Mouse (Mus musculus) brain, adult 10 weeks (tissue): Measurements from ENCODE around the gene Ly6g6d. TPM values are rescaled to one million over a fixed set of nuclear protein-coding genes. Genes with fewer than 3 reads are reported as not detected.

Experiments used
- polyA plus RNA-seq: library from polyadenylated mRNA; stranded (reverse); fragments of 350-450 nt; fragmentation: Illumina TruSeq; extraction: RNeasy Lipid Tissue Mini Kit (QIAGEN cat#74804); gene quantifications from one replicate; pipeline ENCODE4 v1.2.3, GENCODE M21; 2015; ENCODE audit warnings: low read depth, low replicate concordance

Ly6g6d gene
- polyA plus RNA-seq: 1.8 TPM

GRCm38 (mm10) chr17:35077786-35078233, at the start of gene Ly6g6d:
TSS of gene Ly6g6d (minus strand) at chr17:35078065.

GRCm38 (mm10) chr17:35126206-35126611, 48.3 kb upstream of the Ly6g6d start, which contains the start of gene D17H6S53E:
TSS of gene D17H6S53E (plus strand) at chr17:35126373.

GRCm38 (mm10) chr17:35121871-35122303, 44.0 kb upstream of the Ly6g6d start, which contains the start of gene Csnk2b:
TSS of gene Csnk2b (minus strand) at chr17:35122053.

GRCm38 (mm10) chr17:35121143-35121799, 43.4 kb upstream of the Ly6g6d start, which contains the start of gene Gpank1:
TSS of gene Gpank1 (plus strand) at chr17:35121455.

DNA sequence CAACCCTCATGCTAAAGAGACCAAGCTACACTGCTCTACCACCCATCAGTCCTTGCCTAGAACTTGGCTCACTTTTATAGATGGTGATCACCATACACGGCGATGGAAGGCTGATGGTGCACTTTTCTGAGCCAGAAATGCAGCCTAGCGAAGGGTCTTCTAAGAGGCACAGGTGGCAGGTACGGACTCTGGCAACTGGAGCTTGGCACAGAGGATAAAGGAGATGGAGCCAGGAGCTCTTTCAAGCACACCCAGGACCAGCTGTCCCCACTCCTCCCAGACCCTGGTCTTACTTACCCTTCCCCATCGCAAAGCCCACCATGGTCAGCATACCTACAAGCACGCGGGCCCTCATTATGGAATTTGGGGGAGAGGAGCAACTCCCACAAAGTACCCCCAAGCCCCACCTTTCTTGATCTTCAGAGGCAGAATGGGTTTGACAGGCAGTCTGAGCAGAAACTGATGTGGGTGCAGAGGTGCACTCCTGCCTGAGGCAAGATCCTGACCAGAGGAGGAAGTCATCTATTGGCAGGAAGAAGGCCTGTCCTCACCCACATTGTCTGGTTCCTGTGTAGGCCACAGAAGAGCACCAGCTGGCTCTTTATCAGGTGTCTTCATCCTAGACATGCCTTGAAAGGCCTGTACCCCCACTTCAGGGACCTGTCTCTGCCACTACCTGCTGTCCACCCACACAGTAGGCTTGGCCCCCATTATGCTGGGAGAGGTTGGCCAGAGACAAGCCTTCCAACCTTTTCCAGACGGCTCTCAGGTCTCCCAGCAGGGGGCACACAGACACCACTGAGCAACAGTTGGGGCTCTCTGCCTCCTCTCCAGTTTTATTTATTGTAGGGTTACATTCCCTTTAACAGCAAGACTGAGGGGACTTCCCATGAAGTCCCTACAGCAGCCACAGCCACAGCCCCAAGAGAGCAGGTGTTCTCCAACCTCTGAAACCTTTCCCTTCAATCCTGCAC, 37.5 kb upstream of the Ly6g6d start, which contains the start of gene Ly6g5b:
Gene Ly6g5b, minus strand, starts transcription at position 383 of the 974 bp plus-strand sequence.

DNA sequence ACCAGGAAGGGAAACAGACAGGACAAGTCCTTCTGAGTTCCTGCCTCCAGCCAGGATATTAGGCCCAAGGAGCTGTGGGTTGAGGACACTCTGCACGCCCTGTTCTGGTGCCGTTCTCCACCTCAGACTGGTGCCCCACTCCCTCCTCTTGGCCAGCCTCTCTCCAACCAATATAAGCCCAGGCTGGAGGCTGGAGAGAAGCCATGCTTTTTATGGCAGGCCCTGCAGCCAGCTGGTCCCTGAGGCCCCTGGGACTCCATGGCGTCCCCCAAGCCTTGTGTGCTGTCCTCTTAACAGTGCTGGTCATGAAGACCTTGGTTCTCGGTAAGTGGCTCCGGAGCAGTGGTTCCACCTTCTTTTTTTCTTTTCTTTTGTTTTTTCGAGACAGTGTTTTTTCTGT, 30.2 kb upstream of the Ly6g6d start, which contains the start of gene Ly6g5c:
Gene Ly6g5c, plus strand, starts transcription at position 183 of the 400 bp plus-strand sequence.

GRCm38 (mm10) chr17:35088825-35089644, 11.2 kb upstream of the Ly6g6d start, which contains the start of gene Abhd16a:
TSS of gene Abhd16a (plus strand) at chr17:35089263.

GRCm38 (mm10) chr17:35085208-35085865, 7.5 kb upstream of the Ly6g6d start, which contains the start of gene Ly6g6f:
TSS of gene Ly6g6f (minus strand) at chr17:35085610.

DNA sequence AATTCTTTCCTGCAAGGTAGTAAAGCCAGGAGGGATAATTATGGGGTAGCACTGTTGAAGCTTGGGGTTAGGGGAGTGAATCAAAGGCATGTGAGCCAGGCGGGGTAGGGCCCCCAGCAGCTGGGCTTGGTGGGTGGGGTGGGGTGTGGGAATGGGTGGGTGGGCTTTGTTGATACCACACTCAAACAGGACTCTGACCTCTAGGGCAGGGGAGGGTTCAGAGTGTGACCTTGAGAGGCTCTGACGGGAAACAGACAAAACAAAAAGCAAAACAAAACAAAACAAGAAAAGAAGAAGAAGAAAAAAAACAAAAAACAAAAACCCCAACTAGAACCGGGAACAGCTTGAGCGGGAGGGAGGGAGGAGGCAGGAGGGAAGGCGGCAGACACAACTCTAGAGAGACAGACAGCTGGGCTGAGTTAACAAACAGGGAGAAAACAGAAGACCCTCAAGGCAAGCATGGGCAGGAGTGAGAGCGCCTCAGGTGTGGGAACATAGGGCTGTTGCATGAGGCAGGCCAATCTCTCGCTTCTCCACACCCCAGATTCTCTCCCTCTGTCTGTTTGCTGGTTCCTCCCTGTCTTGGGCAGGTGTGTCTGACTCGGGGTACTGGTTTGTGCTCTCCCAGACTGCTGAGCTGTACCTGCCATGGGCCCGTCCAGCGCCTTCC, 1.2 kb downstream of the Ly6g6d start, which contains the start of gene Ly6g6e:
Gene Ly6g6e, plus strand, starts transcription at position 396 of the 670 bp plus-strand sequence.

DNA sequence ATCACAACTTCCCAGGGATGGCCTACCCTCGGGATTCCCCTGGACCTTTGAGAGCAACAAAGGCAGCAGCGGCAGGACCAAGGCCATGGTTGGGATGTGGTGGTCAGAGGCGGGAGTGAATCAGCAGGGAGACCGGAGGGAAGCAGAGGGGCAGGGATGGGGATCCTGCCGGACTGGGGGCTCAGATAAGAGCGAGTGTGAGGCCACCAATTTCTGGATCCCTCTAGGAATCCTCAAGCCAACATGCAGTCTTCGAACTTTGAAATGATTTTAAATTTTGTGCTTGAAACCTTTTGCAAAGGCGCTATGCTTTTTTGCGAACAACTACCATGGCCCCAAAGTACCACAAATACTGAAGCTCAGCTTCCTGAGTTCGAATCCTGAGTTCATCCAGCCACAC, 11.8 kb downstream of the Ly6g6d start, which contains the start of gene Mpig6b:
Gene Mpig6b, minus strand, starts transcription at position 101 of the 400 bp plus-strand sequence.

DNA sequence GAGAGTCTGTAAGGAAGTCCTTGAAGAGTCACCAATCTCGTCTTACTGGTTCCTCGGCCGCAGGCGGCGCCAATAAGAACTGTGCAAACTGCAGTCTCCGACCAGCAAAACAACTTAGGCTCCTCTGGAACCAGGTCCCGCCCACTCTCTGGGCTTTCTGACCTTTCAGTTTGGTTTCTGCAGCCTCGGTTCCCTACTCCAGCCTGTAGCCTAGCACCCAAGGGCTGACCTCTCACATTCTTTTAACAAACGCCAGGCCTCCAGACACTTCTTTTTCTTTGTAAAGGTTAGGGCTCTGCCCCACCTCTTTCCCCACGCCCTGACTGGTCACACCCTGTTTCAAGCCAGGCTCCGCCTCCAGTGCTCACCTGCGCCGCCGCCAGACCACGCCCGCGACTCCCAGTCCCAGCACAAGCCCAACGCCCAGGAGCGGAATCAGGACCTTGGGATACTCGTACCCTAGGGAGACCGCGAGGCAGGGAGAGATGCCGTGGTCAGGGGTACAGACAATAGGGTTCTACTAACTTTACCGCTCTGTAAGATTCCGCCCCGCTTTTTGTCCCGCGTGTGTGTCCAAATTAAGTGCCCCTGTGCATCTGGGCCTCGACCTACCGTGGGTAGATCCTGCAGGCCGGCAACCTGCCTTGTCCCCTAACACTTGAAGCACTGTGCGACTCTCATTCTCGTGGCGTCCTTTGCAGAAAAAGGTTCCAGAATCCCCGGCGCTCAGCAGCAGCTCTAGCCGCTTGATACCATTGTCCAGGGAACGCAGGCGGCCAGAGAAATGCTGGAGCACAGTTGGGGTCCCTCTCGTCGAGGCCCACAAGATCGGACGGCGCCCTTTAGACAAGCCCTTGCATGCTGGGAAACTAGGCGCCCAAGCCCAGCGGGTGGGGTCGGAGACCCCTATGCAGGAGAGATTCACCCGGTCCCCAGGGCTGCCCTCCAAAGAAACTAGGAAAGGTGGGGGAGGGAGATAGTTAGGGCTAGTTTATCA, 12.6 kb downstream of the Ly6g6d start, which contains the start of gene Ly6g6c:
Gene Ly6g6c, plus strand, starts transcription at position 438 of the 997 bp plus-strand sequence.

GRCm38 (mm10) chr17:35058911-35059892, 18.7 kb downstream of the Ly6g6d start, which contains the start of gene Ddah2:
TSS of gene Ddah2 (plus strand) at chr17:35059035.

DNA sequence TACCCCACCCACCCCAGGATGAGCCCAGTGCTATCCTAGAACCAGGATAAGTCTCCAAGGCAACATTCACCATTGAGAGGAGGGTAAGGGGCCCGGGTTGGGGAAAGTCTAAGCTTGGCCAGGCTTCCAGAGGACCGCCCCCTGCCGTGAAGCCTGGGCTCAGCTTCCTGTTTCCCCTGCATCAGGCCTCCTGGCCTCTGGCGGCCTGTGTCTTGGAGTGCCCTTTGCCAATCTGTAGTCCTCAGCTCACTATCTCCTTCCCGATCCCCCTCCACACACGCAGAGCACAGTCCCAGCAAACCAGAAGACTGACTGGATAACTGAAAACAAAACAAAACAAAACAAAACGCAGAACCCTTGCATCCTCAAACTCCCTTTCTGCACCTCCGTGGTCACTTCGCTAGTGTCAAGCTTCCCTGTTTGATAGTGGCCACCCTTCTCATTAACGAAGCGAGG, 28.3 kb downstream of the Ly6g6d start, which contains the start of gene Clic1:
Gene Clic1, plus strand, starts transcription at position 406 of the 456 bp plus-strand sequence.

DNA sequence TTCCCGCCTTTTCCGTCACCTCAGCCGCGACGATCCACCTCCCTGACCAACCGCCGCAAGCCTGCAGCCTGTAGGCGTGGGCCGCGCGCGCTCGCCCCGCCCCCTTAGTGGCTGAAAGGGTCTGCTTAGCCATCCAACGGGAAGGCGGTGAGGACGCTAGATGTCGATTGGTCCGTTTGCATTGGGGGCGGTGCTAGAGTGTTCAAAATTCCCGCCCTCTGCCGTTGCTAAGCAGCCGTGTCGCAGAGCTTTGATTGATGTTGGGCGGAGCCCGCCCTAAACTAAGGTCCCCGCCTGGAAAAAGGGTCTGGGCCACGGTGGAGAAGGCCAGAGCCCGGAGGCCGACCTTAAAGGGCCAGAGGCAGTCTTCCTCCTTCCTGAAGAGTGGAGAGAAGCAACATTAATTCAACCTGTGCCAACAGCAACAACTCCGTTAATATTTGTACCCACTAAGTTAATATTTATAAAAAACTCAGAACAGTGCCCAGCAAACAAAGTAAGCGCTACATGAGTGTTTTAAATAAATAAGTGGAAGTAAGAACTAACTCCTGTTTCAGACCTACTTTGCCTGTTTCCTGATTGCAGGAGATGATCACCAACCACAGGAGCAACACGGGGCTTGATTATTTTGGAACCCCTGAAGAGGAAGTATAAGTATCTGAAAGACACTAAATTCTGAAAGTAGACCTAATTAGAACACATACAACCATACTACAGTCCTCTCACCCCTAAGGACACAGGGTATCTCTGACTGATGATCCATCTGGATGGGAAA, 31.0 kb downstream of the Ly6g6d start, which contains the start of gene Msh5:
Gene Msh5, minus strand, starts transcription at position 65 of the 775 bp plus-strand sequence.

GRCm38 (mm10) chr17:35027277-35028068, 50.4 kb downstream of the Ly6g6d start, which contains the start of gene Sapcd1:
TSS of gene Sapcd1 (minus strand) at chr17:35028016.

